Mouse (Mus musculus) erythroid progenitor cell, adult 5-6 weeks (primary cell): Measurements from ENCODE around the gene Arv1. TPM values are rescaled to one million over a fixed set of nuclear protein-coding genes. Genes with fewer than 3 reads are reported as not detected.

ENCODE experiments used
- ATAC-seq: replicated peaks from 2 replicates; pipeline ENCODE4 v1.8.0; 2016; ENCODE audit warnings: moderate number of reproducible peaks, mild to moderate bottlenecking, moderate TSS enrichment, inconsistent platforms; ENCODE audit not compliant: poor library complexity, low FRiP score, severe bottlenecking
- total RNA-seq, 2 experiments: library from RNA; stranded (forward) in 1 of 2; stranded (reverse) in 1 of 2; fragments of 150-400 nt in 1 of 2; fragments of 186-747, 209-891 nt in 1 of 2; gene quantifications; 2 replicates each; pipeline versions ENCODE4 v1.2.3 to v1.2.4; 2015 to 2017; ENCODE audit warnings: low replicate concordance in 2 of 2

The Arv1 gene
- total RNA-seq, 2 experiments from 2014 or later, result 1.7 TPM; not detected in 1

- peak; percentile 5 for ATAC-seq
Measured at GRCm38 (mm10) chr8:124720938-124721861, 739 bp upstream of the Arv1 start.

GRCm38 (mm10) chr8:124724301-124724700 lies 2.4 kb downstream of the Arv1 start:
- no peak for ATAC-seq

DNA sequence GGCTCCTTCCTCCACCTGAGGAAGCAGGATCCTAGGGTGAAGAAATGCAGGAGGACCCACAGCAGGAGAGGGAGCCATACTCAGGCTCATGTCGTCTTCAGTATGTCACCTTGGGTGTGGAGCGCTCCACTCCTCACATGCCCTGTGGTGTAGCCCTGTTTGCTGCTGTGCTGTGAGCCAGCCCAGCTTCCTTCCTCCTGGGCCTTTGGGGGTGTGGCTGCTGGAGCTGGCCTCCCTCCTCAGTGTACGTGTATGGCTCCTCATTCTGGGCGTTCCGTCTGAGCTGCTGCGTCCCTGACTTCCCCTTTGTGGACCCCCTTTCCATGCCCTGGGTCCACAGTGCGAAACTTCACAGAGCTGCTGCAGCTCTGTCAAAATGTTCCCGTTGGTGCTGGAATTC lies 10.9 kb downstream of the Arv1 start:
- ATAC-seq, result no peak

DNA sequence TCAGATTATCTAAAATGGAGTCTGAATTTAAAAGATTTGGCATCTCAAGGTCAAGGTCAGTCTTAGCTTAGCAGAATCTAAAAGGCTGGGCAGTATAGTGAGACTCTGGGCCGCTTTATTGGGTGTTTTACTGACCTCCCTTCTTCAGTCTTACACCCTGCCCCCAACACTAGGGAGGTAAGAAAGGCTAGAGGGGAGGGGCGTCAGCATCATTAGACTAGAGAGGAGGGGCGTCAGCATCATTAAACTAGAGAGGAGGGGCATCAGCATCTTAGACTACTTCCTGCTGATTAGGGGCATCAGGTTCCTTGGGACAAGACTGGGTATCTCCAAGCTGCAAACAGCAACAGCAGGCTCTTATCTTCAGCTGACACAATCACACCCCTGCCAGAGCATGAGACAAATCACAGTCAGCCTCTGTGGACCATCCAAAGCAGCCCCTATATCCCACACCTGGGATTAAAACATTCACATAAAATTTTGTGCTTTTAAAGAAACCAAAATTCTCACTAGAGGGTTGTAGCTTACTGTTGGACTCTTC lies 13.5 kb downstream of the Arv1 start:
- no peak for ATAC-seq

GRCm38 (mm10) chr8:124739268-124739667 lies 17.3 kb downstream of the Arv1 start:
- ATAC-seq, result no peak; the same call in 1 of the 2 replicates

DNA sequence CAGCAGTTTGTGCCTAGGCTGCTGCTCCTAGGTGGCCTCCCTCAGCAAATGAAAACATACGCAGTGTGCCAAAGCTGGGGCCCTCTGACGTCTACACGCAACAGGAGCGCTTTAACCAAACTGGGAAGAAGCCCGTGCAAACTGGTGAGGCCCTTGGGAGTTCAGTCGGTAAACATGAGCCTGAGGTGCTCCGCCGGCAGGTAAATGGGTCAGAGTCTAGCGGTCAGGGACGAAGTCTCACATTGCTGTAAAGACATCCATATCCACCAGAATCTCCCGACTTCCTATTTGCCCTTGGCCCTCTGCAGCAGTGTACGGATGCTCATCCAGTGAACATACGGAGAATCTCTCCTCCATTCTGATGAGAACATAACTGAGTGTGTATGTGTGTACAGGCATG lies 24.7 kb downstream of the Arv1 start:
- no peak for ATAC-seq

DNA sequence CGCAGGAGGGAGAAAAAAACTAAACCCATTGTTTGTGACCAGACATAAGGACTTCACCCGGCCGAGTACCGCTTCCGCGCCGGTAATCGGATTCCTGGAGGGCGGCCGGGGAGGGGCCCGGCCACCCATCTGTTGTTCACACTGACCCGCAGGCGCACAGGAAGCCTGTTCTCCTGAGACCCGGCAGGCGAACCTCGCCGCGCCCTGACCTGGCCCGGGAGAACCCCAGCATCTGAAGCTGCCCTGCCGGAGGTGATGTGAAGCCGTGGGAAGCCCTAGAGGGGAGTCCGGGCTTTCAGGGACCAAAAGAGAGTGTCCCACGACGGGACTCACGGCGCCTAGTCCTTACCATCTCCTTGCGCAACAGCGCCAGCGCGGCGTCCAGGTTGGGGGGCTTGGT lies 29.3 kb downstream of the Arv1 start:
- no peak for ATAC-seq

- peak; percentile 46; the same call in 1 of the 2 replicates for ATAC-seq
Measured at GRCm38 (mm10) chr8:124751709-124752173, 29.8 kb downstream of the Arv1 start, which contains the start of gene Fam89a. Fam89a (minus strand) TSS chr8:124751832.

- ATAC-seq, result no peak
Measured at GRCm38 (mm10) chr8:124752325-124752862, 30.5 kb downstream of the Arv1 start.

DNA sequence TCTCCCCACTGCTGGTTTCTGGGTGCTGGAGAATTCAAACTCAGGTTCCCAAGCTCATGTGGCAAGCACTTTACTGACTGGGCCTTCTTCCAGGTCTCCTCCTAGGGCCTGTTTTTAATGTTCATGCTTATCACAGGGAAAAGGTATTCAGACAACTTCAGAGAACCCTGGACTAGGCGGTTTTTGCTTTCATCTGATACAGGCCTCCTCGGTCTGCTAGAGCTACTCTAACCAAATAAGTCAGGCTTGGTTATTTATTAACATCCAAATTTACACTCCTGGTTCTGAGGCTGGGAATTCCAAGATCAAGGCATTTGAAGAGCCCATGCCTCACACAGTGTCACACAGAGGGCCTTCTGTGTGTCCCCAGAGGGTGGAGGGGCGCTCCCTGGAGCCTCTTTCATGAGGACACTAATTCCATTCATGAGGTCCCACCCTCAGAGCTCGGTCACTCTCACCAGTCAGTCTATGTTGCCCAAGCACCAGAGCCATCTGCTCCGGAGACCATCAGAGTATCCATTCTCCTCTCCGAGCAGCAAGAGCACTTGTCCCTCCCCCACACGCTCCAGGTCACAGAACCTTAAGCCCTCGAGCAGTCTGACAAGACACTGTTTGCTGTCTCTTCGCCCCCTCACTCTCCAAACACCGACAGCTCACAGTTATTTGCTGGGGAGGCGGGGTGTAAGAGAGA lies 32.3 kb downstream of the Arv1 start:
- ATAC-seq, result no peak

GRCm38 (mm10) chr8:124754792-124755190 lies 32.9 kb downstream of the Arv1 start:
- no peak for ATAC-seq

- no peak for ATAC-seq
Measured at GRCm38 (mm10) chr8:124755481-124755880, 33.5 kb downstream of the Arv1 start.

DNA sequence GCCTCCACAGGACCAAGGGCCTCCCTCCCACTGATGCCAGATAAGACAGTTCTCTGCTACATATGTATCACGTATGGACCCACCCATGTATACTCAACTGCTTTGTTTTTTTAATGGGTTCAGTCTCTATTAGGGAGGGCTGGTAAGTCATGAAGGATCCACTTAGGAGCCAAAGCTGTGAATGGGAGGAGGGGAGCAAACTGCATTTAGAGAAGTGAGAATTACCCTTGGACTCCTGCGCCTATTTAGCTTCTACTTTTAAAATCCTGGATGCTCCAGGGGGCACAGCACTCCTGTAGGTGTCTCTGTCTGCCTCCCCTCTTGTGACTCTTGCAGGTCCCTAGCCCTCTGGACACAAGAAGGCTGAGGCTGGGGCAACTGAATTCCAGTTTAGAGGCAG lies 34.2 kb downstream of the Arv1 start:
- no peak for ATAC-seq

DNA sequence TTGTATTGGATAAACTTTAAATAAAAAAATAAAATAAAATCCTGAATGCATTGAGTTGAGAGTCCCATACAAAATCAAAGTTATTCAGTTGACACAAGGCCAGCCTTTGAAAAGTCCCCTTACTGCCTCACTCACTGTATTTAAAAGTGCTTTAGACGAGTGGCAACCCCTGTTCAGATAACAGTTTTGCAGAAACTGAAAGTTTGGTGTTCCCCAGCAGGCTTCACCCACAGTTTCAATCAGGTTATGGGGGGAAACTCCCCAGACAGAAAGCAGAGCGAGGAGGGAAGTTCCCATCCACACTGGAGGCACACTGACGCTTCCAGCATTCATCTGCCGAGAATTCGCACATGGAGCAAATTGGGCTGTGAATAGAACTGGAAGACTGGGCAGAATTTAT lies 34.7 kb downstream of the Arv1 start:
- ATAC-seq, result no peak

DNA sequence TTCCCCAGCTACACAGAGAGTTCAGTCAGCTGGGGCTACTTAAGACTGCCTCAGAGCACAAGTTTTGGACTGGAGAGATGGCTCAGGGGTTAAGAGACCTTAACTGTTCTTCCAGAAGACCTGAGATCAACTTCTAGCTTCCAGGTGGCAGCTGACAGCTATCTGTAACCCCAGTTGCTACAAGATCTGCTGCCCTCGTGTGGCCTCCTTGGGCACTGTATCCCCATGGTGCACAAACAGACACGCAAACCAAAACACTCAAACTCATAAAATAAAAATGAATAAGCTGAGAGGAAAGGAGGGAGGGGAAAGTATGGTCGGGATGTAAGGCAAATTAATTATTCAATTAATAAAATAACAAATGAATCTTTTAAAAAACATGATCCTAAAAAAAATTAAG lies 36.6 kb downstream of the Arv1 start:
- no peak for ATAC-seq

DNA sequence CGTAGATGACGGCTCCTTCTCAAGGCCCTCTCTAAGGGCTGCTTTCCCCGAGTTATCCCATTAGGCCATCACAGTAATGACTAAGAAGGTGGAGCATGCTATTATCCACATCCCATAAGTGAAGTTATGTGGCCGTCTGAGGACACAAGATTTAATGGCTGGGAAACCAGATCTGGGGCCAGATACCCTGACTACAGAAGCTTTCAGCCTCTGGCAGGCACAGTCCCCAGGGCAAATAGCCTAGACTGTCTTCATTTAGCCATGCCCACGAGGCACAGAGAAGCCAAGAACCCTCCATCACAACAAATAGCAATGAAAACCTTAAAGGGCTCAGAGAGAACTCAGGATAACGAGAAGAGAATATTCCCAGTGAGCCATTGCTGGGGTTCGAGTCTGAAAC lies 41.1 kb downstream of the Arv1 start:
- ATAC-seq, result no peak

GRCm38 (mm10) chr8:124772389-124772788 lies 50.5 kb downstream of the Arv1 start:
- ATAC-seq, result no peak

DNA sequence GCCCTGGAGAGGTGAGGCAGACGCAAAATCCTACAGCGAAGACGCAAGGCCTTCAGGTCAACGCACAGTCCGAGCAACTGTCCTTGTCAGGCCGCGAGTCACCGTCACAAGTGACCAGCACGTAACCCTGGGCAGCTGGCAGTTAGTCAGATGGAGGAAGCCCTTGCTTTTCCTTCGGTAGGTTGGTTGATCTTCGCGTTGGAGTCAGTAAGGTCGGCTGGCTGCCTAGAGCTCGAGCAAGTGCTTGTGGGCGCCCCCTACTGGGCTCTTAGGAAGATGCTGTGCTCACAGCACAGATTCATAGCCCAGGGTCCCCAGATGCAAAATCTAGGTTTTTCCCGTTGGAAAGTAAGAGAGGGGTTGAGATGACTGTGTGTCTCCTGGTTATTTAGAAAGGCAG lies 53.8 kb downstream of the Arv1 start:
- ATAC-seq, result peak; percentile 61

- ATAC-seq, result no peak
Measured at GRCm38 (mm10) chr8:124780236-124780635, 58.3 kb downstream of the Arv1 start.

DNA sequence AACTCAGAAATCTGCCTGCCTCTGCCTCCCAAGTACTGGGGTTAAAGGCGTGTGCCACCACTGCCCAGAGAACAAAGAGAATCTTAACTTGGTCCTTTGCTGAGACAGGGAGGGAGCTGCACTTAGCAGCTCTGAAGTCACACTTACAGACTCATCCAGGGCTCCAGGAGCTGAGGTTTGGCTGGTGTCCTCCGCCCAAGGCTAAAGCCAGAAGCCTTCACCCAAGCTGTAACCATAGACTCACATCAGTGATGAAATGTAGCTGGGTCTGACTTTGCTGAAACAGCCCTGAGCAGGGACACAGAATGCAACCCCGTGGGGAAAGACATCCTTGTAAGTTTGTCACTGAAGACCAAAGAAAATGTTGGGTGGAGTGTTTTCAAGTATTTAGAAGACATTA lies 60.5 kb downstream of the Arv1 start:
- ATAC-seq, result no peak
